Mouse (Mus musculus) lung, adult 2 months (tissue): ENCODE measurements around the gene Ccdc6.

Experiments used
- CTCF ChIP-seq: fragments of 200-500 bp; IDR thresholded peaks from 2 replicates; pipeline ENCODE4 v1.5.1; 2011; ENCODE audit warnings: mild to moderate bottlenecking, low read length, control low read depth; ENCODE audit not compliant: insufficient read depth
- POLR2A ChIP-seq: fragments of 200-500 bp; IDR thresholded peaks from 2 replicates; pipeline ENCODE4 v1.6.1; 2011; ENCODE audit warnings: low read depth, mild to moderate bottlenecking, control low read depth, low read length, borderline replicate concordance; ENCODE audit errors: extremely low read depth

GRCm38 (mm10) chr10:70199466-70200210 lies 102.7 kb downstream of the Ccdc6 start:
- TF ChIP-seq POLR2A (no peak), CTCF (no peak)
